Mouse (Mus musculus) yolk sac, embryonic 10.5 days (tissue): Measurements from ENCODE around the gene Pik3r5.

Experiments
- DNase-seq: peaks from one replicate; pipeline ENCODE4 v3.0.0-alpha.2; 2017; ENCODE audit warnings: low spot score

Pik3r5 gene

DNA sequence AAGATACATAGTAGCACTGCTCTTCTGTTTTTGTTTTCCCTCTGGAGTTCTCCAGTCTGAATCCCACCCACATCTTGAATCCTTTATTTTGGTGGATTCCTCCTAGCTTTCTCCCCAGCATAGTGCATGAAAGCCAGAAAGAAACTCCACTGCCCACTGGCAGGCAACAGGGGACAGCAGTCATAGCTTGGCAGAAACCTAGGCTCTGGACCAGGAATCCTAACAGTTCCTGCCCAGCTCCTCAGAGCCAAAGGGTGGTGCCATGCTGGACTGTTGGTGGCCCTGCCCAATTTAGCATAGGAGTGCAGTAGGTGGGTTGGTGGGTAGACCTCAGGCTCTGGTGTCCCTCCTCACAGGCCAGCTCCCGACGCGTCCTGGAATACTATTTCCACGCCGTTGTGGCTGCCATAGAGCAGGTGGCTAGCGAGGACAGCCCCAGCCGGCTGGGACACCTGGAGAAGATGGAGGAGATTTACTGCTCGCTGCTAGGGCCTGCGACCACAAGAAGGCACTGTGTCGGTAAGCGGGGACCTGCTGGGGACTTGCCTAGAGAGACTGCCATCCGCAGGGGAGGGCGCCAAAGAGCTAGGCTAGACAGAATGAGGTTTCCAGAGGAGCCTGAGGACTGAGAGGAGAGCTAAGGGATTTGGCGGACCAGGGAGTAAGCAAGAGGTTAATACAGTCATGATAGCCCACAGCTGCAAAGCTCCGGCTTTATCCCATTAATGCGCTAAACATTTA lies 99.3 kb downstream of the Pik3r5 start:
- no peak for DNase-seq

DNA sequence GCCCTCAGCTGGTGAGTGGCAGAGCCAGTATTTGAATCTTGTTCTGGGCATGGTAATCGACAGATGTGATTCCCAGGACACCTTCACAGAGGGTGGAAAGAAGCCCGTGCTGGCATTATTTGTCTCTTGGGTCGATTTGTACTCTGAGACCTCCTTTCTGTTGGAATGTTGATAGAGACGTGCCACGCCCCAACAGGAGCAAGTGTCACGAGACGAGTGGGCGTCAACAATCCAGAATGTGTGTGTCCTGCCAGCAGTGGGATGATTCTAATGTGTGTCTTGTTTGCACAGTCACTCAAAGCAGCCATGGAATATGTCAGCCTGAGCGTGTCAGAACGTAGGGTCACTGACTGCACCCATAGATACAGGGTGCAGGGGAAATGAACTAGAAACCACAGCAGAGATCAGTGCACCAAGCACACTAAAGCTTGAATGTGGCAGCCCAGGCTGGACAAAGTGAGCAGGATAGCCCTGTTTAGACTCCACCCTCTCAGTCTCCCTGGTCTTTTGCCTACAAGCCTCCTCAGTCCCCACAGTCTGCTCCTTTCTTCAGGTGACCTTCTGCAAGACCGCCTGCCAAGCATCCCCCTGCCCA lies 100.1 kb downstream of the Pik3r5 start:
- no peak for DNase-seq

DNA sequence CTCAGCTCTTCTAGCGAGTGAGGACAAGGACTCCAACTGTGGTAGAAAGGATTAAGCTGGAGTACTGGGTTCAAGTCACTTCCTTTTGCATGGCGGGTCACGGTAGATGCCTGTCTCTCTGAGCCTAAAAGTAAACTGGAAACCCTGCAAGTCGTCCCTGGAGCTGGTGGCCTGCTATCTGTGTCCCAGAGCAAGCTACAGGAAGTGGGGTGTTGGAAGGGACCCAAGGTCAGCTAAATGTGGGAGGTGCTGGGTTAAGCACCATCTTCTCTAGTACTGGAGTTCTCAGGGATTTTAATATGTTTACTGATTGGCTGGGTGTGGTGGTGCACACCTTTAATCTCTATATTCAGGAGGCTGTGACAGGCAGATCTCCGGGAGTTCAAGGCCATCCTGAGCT lies 100.9 kb downstream of the Pik3r5 start:
- no peak for DNase-seq

DNA sequence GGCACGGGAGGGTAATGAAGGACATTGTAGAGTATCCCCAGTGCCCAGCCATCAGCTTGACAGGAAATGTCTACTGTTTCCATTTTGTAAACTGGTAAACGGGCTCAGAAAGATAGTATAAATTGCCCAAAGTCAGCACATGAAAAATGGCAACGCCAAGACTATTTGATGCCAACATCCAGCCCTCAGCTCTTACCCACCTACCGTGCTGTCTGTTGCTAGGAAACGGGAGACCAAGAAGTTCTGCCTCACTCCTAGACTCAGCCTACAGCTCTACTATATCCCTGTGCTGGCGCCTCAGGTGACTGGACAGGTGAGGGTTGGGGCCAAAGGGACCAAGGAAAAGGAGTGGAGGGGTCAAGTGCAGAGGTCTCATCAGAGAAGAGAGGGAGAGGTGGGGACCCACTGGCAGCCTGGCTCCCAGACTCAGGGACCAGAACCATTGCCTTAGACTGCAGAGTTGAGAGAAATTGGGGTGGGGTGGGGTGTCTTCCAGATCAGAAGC lies 102.1 kb downstream of the Pik3r5 start:
- no peak for DNase-seq

DNA sequence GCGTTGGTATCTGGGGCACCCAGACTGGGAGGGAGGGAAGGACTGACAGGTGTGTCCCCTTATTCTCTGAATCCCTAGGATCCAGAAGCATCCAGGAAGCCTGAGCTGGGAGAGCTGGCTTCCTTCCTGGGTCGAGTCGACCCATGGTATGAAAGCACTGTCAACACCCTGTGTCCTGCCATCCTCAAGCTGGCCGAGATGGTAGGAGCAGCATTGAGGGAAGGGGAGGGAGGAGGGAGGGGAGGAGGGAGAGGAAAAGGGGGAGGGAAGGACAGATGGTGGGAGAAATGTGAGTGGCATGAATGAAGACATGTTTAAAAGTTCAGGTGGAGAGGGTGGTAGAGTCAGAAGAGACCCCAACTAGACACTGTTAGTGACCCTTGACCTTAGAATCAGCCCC lies 104.1 kb downstream of the Pik3r5 start:
- DNase-seq, result no peak

DNA sequence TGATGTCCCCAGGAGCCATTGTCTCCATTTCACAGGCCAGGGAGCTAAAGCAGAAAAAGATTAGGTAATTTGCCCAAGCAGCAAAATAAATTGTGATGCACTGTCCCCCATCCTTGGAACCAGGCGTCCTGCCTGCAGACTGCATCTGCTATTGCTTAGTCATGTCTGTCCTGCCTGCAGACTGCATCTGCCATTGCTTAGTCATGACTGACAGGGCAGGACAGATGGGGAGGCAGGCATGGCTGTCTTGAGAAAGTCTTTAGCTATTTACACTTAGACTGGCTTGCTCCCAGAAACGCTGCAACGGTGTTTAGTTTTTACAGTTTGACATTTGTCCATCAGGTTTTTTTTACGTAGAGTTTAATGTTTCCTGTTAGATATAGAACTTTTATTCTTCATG lies 104.5 kb downstream of the Pik3r5 start:
- DNase-seq, result no peak

DNA sequence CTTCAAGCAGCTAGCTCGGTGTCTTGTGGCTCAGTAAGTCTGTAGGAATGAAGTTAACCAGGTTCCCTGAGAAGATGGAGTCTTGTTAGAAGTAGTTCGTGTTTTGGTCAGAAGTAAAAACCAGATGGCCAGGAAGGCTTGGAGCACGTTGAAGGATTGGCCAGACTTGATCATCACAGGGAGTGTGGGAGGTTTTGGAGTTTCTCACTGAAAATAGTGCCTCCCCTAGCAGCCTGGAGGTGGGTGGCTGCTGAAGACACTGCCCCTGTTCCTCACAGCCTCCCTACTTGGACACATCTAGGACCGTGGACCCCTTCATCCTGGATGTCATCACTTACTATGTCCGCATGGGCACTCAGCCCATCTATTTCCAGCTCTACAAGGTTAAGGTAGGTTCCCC lies 107.7 kb downstream of the Pik3r5 start:
- DNase-seq, result no peak

DNA sequence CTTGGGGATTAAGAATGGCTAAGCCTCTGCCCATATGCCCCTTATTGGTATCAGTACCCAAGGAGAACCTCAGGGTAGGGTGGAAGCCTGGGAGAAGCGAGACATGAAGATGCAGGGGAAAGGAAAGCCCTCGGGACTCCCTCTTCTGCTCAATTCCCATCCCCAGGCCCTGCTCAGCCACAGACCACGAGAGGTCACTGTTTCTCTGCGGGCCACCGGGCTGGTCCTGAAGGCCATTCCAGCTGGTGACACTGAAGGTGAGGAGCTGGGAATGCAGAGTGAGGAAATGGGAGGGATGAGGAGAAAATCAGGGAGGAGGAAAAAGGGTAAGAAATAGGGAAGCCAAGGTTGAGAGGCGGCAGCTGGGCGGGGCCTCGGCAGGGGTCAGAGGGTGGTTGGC lies 112.6 kb downstream of the Pik3r5 start:
- no peak for DNase-seq

DNA sequence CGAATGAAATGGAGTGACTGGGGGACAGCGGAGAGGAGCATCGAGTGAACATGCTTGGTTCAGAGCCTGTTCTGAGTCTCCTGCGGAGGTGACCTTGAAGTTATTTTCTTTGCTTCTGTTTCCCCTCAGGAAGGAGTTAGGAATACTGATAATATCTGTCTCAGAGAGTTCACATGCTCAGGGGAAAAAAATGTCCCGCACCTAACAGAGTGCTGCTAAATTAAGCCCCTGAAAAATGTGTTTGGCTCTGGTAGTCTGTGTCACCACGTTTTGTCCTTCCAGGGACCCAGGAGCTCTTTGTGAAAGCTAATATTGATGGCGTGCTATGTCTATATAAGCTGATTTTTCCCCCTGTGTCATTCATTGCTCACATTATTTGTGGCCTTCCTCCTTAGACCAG lies 113.3 kb downstream of the Pik3r5 start:
- no peak for DNase-seq

DNA sequence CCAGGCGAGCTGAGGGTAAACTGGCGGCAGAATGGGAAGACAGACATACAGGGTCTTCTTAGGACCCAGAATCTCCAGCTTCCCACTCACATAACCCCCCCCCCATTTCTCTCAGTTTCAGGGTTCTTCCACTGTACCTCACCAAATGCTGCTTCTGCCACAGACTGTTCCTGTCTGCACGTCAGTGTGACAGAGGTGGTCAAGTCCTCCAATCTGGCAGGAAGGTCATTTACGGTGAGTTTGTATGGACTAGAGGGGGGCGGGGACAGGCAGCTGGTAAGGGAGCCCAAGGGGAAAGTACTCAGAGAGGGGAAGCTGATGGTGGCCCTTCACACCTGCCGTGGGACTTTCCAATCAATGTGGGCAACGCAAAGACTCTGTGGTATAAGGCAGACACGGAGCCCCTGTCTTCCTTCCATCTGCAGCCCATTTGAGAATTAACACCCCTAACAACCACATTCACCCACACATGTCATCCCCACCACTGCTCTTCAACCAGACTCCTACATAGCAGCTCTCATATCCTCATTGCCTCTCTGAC lies 113.8 kb downstream of the Pik3r5 start:
- no peak for DNase-seq
